Mouse (Mus musculus) cortical plate, adult 2 months (tissue): ENCODE results near the gene Trim15.

Source experiments
- CTCF ChIP-seq: fragments of 200-500 bp; IDR thresholded peaks from 2 replicates; pipeline ENCODE4 v1.5.1; 2011; ENCODE audit warnings: mild to moderate bottlenecking, control low read depth, low read length; ENCODE audit not compliant: insufficient read depth; ENCODE audit errors: extremely low read depth
- POLR2A ChIP-seq: fragments of 200-500 bp; IDR thresholded peaks from 2 replicates; pipeline ENCODE4 v1.6.1; 2011; ENCODE audit warnings: mild to moderate bottlenecking, low read length, control low read depth; ENCODE audit not compliant: insufficient read depth; ENCODE audit errors: extremely low read depth

GRCm38 (mm10) chr17:36856236-36856635 lies 10.8 kb downstream of the Trim15 start:
- TF ChIP-seq POLR2A, result no peak
- no peak for TF ChIP-seq CTCF
